Mouse (Mus musculus): ENCODE data around the gene Cops7b. TPM values are rescaled to one million over a fixed set of nuclear protein-coding genes. Genes with fewer than 3 reads are reported as not detected.
"Not testable (repeated sequence)": the region's sequence is repeated elsewhere in the genome, so short reads cannot be mapped to it uniquely, and the experiment has no call there.

Cops7b gene
- 45.4 and 47.6 TPM in 2 replicates for polyA plus RNA-seq (2015; fragmentation: Nextera tagmentation; extraction: Ambion mirVana)

DNA sequence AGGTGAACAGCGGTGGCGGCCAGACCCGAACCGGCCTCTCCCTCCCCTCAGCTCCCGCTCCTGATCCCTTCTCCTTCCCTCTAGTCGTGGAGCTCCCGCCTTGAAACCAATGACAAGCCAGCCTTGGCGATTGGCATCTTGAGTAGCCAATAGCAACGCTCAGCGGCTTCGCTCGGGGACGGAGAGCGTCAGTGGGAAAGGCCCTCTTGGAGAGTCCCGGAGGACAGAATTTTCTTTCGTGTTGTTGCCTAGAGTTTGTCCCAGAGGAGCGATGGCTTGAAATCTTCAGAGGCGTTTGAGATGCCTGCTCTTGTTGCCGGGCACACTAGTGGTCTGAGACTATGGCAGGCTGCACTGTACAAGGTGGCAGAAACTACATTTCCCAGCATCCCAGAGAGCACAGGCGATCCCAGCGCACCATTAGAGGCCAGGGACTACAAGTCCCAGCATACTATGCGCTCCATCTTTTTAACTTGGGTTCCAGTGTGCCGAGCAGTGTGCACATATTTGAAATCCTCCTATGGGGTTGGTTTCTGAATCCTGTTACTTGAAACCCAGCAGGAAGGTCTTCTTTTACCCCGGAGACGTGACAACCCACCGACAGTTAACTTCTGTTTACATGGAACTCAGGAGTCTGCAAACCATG is at the start of gene Cops7b, which contains the start of gene Pde6d:
TSS of gene Cops7b (plus strand) at position 454 of the 646 bp plus-strand sequence.
TSS of gene Pde6d (minus strand) at position 179 of the 646 bp plus-strand sequence.
- WGBS = under 1% methylated on average over 26 of the region's 26 CpGs

DNA sequence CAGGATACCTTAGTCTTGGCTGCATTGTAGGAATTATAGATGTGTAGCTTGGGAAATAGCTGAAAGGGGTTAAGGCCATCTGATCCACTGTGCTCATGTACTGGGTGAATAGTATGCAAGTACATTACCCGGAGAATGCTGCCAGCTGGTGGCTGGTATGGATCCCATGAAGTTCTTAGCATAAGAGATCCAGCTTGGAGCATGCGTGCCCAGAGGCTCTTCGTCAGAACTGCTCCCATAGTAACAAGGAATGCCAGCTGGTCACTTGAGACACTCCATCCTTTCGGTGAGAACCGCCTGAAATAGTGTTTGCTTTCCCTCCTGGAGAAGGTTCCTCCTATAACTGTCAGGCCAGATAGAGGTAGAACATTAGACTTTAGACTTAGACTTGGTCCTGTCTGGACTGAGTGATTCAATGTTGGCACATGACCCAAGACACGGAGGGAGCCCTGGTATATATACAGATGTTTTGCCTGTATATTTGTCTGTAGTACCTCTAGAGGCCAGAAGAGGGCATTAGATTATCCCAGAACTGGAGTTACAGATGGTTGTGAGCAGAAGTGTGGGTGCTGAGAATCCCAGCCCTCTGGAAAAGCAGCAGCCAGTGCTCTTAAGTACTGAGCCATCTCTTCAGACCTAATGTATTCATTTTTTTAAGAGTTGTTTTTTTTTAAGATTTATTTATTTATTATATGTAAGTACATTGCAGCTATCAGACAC is 49.1 kb upstream of the Cops7b start:
- H3K4me2 ChIP-seq (replicated peaks; ENCODE audit: low read depth, low read length) = no peak overlapping the region
- no peaks in the 10 kb centered on the region; the same call in 1 of the 2 replicates for H3K9me3 ChIP-seq (ENCODE audit: low read length)
- peaks cover 31% of the 10 kb centered on the region for H3K4me1 ChIP-seq (ENCODE audit: insufficient read depth, low read length)
- H3K36me3 ChIP-seq (ENCODE audit: insufficient read depth, low read length) = peaks cover 27% of the 10 kb centered on the region
- 0 out of 2 replicates have a peak overlapping the region, but pooled peaks have one; percentile 43 for H3K27ac ChIP-seq (ENCODE audit: low read length)
- no peak overlapping the region for H3K4me3 ChIP-seq (ENCODE audit: low read length)
- ATAC-seq (ENCODE audit: low FRiP score, low TSS enrichment) = no peak
- WGBS = 87% methylated on average over 6 of the region's 6 CpGs
- no peaks in the 10 kb centered on the region for H3K27me3 ChIP-seq (ENCODE audit: insufficient read depth, low read length)
- 0 out of 2 replicates have a peak overlapping the region, but pooled peaks have one; percentile 11 for H3K9ac ChIP-seq (replicated peaks; ENCODE audit: low read length)

More for the DNA sequence above, at the start of gene Cops7b, which contains the start of gene Pde6d:
- peak within 1 kb of the TSS; percentile 79 for H3K4me2 ChIP-seq (replicated peaks; ENCODE audit: low read depth, low read length)
- peaks cover 17% of the 10 kb centered on the region for H3K4me1 ChIP-seq (ENCODE audit: insufficient read depth, low read length)
- 0 out of 2 replicates have a peak, but pooled peaks cover 4% of the 10 kb centered on the region for H3K36me3 ChIP-seq (ENCODE audit: insufficient read depth, low read length)
- H3K9me3 ChIP-seq (ENCODE audit: low read length) = no peaks in the 10 kb centered on the region
- no peaks in the 10 kb centered on the region for H3K27me3 ChIP-seq (ENCODE audit: insufficient read depth, low read length)
- ATAC-seq (ENCODE audit: low FRiP score, low TSS enrichment) = peak; percentile 97
- H3K27ac ChIP-seq (ENCODE audit: low read length) = peak within 1 kb of the TSS; percentile 29; the same call in 1 of the 2 replicates
- H3K9ac ChIP-seq (replicated peaks; ENCODE audit: low read length) = peak within 1 kb of the TSS; percentile 83
- H3K4me3 ChIP-seq (ENCODE audit: low read length) = peak within 1 kb of the TSS; percentile 83

GRCm38 (mm10) chr1:86538383-86538782 is 44.3 kb upstream of the Cops7b start:
- no peak overlapping the region for H3K9ac ChIP-seq (replicated peaks; ENCODE audit: low read length)
- 66% methylated on average over 3 of the region's 3 CpGs for WGBS

DNA sequence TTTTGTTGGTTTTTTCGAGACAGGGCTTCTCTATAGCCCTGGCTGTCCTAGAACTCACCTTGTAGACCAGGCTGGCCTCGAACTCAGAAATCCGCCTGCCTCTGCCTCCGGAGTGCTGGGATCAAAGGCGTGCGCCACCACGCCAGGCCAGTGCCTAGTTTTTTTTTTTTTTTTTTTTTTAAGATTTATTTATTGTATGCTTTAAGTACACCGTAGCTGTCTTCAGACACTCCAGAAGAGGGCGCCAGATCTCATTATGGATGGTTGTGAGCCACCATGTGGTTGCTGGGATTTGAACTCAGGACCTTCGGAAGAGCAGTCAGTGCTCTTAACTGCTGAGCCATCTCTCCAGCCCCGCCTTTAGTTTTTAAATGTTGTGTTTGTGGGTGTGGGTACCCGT is 43.1 kb upstream of the Cops7b start:
- WGBS = 89% methylated on average over 12 of the region's 12 CpGs
- not testable (repeated sequence) for ATAC-seq (ENCODE audit: low FRiP score, low TSS enrichment)

More at GRCm38 (mm10) chr1:86538383-86538782, 44.3 kb upstream of the Cops7b start:
- Histone ChIP-seq H3K4me2 (replicated peaks; ENCODE audit: low read depth, low read length) (no peak overlapping the region), H3K9me3 (ENCODE audit: low read length) (no peaks in the 10 kb centered on the region; the same call in 1 of the 2 replicates), H3K4me1 (ENCODE audit: insufficient read depth, low read length) (no peaks in the 10 kb centered on the region), H3K4me3 (ENCODE audit: low read length) (no peak overlapping the region), H3K27ac (ENCODE audit: low read length) (no peak overlapping the region), H3K27me3 (ENCODE audit: insufficient read depth, low read length) (no peaks in the 10 kb centered on the region), H3K36me3 (ENCODE audit: insufficient read depth, low read length) (peaks cover 18% of the 10 kb centered on the region)
- ATAC-seq (ENCODE audit: low FRiP score, low TSS enrichment) = 0 out of 2 replicates have a peak, but pooled peaks have one; percentile 24

GRCm38 (mm10) chr1:86542584-86542983 is 40.1 kb upstream of the Cops7b start:
- Histone ChIP-seq H3K9me3 (ENCODE audit: low read length) (no peaks in the 10 kb centered on the region), H3K27me3 (ENCODE audit: insufficient read depth, low read length) (no peaks in the 10 kb centered on the region), H3K27ac (ENCODE audit: low read length) (no peak overlapping the region), H3K4me2 (replicated peaks; ENCODE audit: low read depth, low read length) (no peak overlapping the region), H3K4me3 (ENCODE audit: low read length) (no peak overlapping the region), H3K4me1 (ENCODE audit: insufficient read depth, low read length) (no peaks in the 10 kb centered on the region), H3K36me3 (ENCODE audit: insufficient read depth, low read length) (peaks cover 40% of the 10 kb centered on the region), H3K9ac (replicated peaks; ENCODE audit: low read length) (no peak overlapping the region)
- no peak for ATAC-seq (ENCODE audit: low FRiP score, low TSS enrichment)
- WGBS = 83% methylated on average over 2 of the region's 2 CpGs

More for the DNA sequence above, 43.1 kb upstream of the Cops7b start:
- H3K4me3 ChIP-seq (ENCODE audit: low read length); H3K4me1 ChIP-seq (ENCODE audit: insufficient read depth, low read length); H3K4me2 ChIP-seq (replicated peaks; ENCODE audit: low read depth, low read length); H3K9ac ChIP-seq (replicated peaks; ENCODE audit: low read length); H3K27me3 ChIP-seq (ENCODE audit: insufficient read depth, low read length); H3K27ac ChIP-seq (ENCODE audit: low read length); H3K9me3 ChIP-seq (ENCODE audit: low read length): not testable (repeated sequence)
- H3K36me3 ChIP-seq (ENCODE audit: insufficient read depth, low read length) = peaks cover 26% of the 10 kb centered on the region

DNA sequence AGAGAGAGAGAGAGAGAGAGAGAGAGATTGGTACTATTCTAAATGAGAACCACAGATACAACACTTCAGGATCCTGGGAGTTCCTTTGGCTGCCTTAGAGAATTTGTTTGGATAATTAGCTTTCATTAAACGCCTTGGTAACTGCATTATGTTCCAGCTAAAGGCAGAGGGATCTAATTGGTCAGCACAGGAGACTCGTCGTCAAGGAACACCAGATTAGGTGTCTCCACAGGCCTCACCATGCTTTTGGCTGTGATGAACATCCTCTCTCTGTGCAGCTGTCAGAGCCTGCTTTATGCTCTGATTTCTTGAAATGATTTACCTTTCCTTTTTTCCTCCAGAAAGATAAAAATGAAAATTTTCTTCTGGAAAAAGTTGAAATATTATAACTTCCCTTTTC is 35.9 kb upstream of the Cops7b start:
- no peak overlapping the region for H3K4me3 ChIP-seq (ENCODE audit: low read length)
- no peaks in the 10 kb centered on the region for H3K4me1 ChIP-seq (ENCODE audit: insufficient read depth, low read length)
- no peaks in the 10 kb centered on the region for H3K27me3 ChIP-seq (ENCODE audit: insufficient read depth, low read length)
- no peak for ATAC-seq (ENCODE audit: low FRiP score, low TSS enrichment)
- no peaks in the 10 kb centered on the region for H3K9me3 ChIP-seq (ENCODE audit: low read length)
- no peak overlapping the region for H3K9ac ChIP-seq (replicated peaks; ENCODE audit: low read length)
- no peak overlapping the region for H3K27ac ChIP-seq (ENCODE audit: low read length)
- H3K36me3 ChIP-seq (ENCODE audit: insufficient read depth, low read length) = peaks cover 37% of the 10 kb centered on the region
- no peak overlapping the region for H3K4me2 ChIP-seq (replicated peaks; ENCODE audit: low read depth, low read length)
- 80% methylated on average over 3 of the region's 3 CpGs for WGBS

GRCm38 (mm10) chr1:86551299-86551698 is 31.4 kb upstream of the Cops7b start:
- Histone ChIP-seq H3K9me3 (ENCODE audit: low read length) (no peaks in the 10 kb centered on the region), H3K27me3 (ENCODE audit: insufficient read depth, low read length) (no peaks in the 10 kb centered on the region), H3K9ac (replicated peaks; ENCODE audit: low read length) (no peak overlapping the region), H3K36me3 (ENCODE audit: insufficient read depth, low read length) (peaks cover 6% of the 10 kb centered on the region; the same call in 1 of the 2 replicates), H3K27ac (ENCODE audit: low read length) (no peak overlapping the region), H3K4me1 (ENCODE audit: insufficient read depth, low read length) (no peaks in the 10 kb centered on the region), H3K4me3 (ENCODE audit: low read length) (no peak overlapping the region), H3K4me2 (replicated peaks; ENCODE audit: low read depth, low read length) (no peak overlapping the region)
- no peak for ATAC-seq (ENCODE audit: low FRiP score, low TSS enrichment)
- 85% methylated on average over 4 of the region's 4 CpGs for WGBS

GRCm38 (mm10) chr1:86551877-86552276 is 30.8 kb upstream of the Cops7b start:
- no peaks in the 10 kb centered on the region; the same call in 1 of the 2 replicates for H3K36me3 ChIP-seq (ENCODE audit: insufficient read depth, low read length)
- no peaks in the 10 kb centered on the region for H3K27me3 ChIP-seq (ENCODE audit: insufficient read depth, low read length)
- no peak for ATAC-seq (ENCODE audit: low FRiP score, low TSS enrichment)
- H3K4me1 ChIP-seq (ENCODE audit: insufficient read depth, low read length) = no peaks in the 10 kb centered on the region
- H3K4me2 ChIP-seq (replicated peaks; ENCODE audit: low read depth, low read length) = no peak overlapping the region
- H3K4me3 ChIP-seq (ENCODE audit: low read length) = no peak overlapping the region
- H3K9me3 ChIP-seq (ENCODE audit: low read length) = no peaks in the 10 kb centered on the region
- no peak overlapping the region for H3K9ac ChIP-seq (replicated peaks; ENCODE audit: low read length)
- 63% methylated on average over 2 of the region's 2 CpGs for WGBS
- no peak overlapping the region for H3K27ac ChIP-seq (ENCODE audit: low read length)

- H3K9ac ChIP-seq (replicated peaks; ENCODE audit: low read length) = no peak overlapping the region
- H3K27ac ChIP-seq (ENCODE audit: low read length) = no peak overlapping the region
- H3K4me3 ChIP-seq (ENCODE audit: low read length) = no peak overlapping the region
- WGBS = 73% methylated on average over 3 of the region's 3 CpGs
- H3K9me3 ChIP-seq (ENCODE audit: low read length) = no peaks in the 10 kb centered on the region
- no peak overlapping the region for H3K4me2 ChIP-seq (replicated peaks; ENCODE audit: low read depth, low read length)
- H3K4me1 ChIP-seq (ENCODE audit: insufficient read depth, low read length) = no peaks in the 10 kb centered on the region
- H3K36me3 ChIP-seq (ENCODE audit: insufficient read depth, low read length) = no peaks in the 10 kb centered on the region
- H3K27me3 ChIP-seq (ENCODE audit: insufficient read depth, low read length) = no peaks in the 10 kb centered on the region
- ATAC-seq (ENCODE audit: low FRiP score, low TSS enrichment) = no peak
Measured at GRCm38 (mm10) chr1:86555665-86556064, 27.0 kb upstream of the Cops7b start.
